Mouse (Mus musculus) brain, embryonic 14.5 days (tissue): ENCODE results near the gene Ccdc14.

Source experiments
- CTCF ChIP-seq: fragments of 200-500 bp; IDR thresholded peaks from 2 replicates; pipeline ENCODE4 v1.5.1; 2012; ENCODE audit warnings: inconsistent platforms, mild to moderate bottlenecking, moderate library complexity, borderline replicate concordance; ENCODE audit not compliant: insufficient read depth, insufficient read length; ENCODE audit errors: extremely low read depth
- POLR2A ChIP-seq: fragments of 200-500 bp; IDR thresholded peaks from 2 replicates; pipeline ENCODE4 v1.6.1; 2012; ENCODE audit warnings: mild to moderate bottlenecking, inconsistent platforms, borderline replicate concordance; ENCODE audit not compliant: poor library complexity, insufficient read depth, insufficient read length, severe bottlenecking; ENCODE audit errors: extremely low read depth

DNA sequence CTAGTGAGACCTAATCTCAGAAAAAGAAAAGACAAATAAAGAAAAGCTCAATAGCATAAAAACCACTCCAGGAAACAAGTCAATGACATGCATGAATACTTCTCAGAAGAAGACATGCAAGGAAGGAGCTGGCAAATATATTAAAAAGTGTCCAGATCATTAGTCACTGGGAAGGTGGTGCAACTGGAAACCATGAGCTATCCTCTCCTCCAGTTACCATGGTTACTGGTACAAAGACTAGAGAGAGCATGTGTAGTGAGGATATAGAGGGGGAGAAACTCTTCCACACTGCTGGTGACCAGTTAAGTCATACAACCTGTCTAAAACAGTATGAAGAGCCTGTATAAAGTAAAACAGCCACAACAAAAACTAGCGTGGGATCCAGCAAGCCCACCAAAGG, 75.8 kb downstream of the Ccdc14 start:
- no peak for TF ChIP-seq POLR2A
- TF ChIP-seq CTCF = no peak
